Mouse (Mus musculus) spleen, adult 2 months (tissue): ENCODE data around the gene 4930579F01Rik. TPM values are rescaled to one million over a fixed set of nuclear protein-coding genes. Genes with fewer than 3 reads are reported as not detected.

Experiments
- DNase-seq, 2 experiments: peaks; one replicate each; pipeline versions ENCODE4 v3.0.0 to v3.0.0-alpha.2; 2012 to 2021; ENCODE audit warnings: low spot score in 2 of 2, low read depth in 1 of 2
- H3K27ac ChIP-seq: fragments of 200-500 bp; 2 replicates; pipeline ENCODE4 v1.5.1; 2012; ENCODE audit warnings: low read length, inconsistent platforms; ENCODE audit not compliant: insufficient read depth
- H3K27me3 ChIP-seq: fragments of 200-500 bp; 2 replicates; pipeline ENCODE4 v1.6.1; 2012; ENCODE audit warnings: mild to moderate bottlenecking, moderate library complexity, low read length, inconsistent platforms; ENCODE audit not compliant: control insufficient read depth, insufficient read depth
- H3K36me3 ChIP-seq: fragments of 200-500 bp; 2 replicates; pipeline ENCODE4 v1.6.1; 2012; ENCODE audit warnings: mild to moderate bottlenecking, low read length, inconsistent platforms; ENCODE audit not compliant: control insufficient read depth, insufficient read depth
- H3K4me1 ChIP-seq: fragments of 200-500 bp; 2 replicates; pipeline ENCODE4 v1.6.1; 2011; ENCODE audit warnings: inconsistent platforms; ENCODE audit not compliant: control insufficient read depth, insufficient read depth, insufficient read length
- H3K4me3 ChIP-seq: fragments of 200-500 bp; 2 replicates; pipeline ENCODE4 v1.5.1; 2011; ENCODE audit warnings: mild to moderate bottlenecking, inconsistent platforms; ENCODE audit not compliant: insufficient read depth, insufficient read length; ENCODE audit errors: extremely low read depth
- CTCF ChIP-seq: fragments of 200-500 bp; IDR thresholded peaks from 2 replicates; pipeline ENCODE4 v1.5.1; 2011; ENCODE audit warnings: mild to moderate bottlenecking, inconsistent platforms; ENCODE audit not compliant: insufficient read depth, insufficient read length, insufficient replicate concordance; ENCODE audit errors: extremely low read depth
- POLR2A ChIP-seq: fragments of 200-500 bp; IDR thresholded peaks from 2 replicates; pipeline ENCODE4 v1.6.1; 2011; ENCODE audit warnings: low read depth, low read length, inconsistent platforms
- WGBS: fragments of 180-500 bp; shearing (Covaris S2); methylation state at CpG from one replicate; pipeline ENCODE4 v1.1.7; 2018; 5-methylcytosine and 5-hydroxymethylcytosine counted together
- polyA plus RNA-seq: library from polyadenylated mRNA; depleted of rRNA; stranded (reverse); fragments of >200 nt; gene quantifications from 2 replicates; pipeline ENCODE4 v1.2.3, GENCODE M21; 2012

4930579F01Rik gene
- polyA plus RNA-seq, 1 experiment = not detected

GRCm38 (mm10) chr3:138185290-138185689 lies 8.3 kb downstream of the 4930579F01Rik start:
- TF ChIP-seq CTCF (no peak), POLR2A (no peak)
- Histone ChIP-seq H3K4me3 (no peak overlapping the region), H3K27ac (no peak overlapping the region), H3K4me1 (no peaks in the 10 kb centered on the region), H3K27me3 (no peaks in the 10 kb centered on the region; the same call in 1 of the 2 replicates), H3K36me3 (no peaks in the 10 kb centered on the region)
- WGBS = 61% methylated on average over 4 of the region's 4 CpGs
- no peak for DNase-seq

DNA sequence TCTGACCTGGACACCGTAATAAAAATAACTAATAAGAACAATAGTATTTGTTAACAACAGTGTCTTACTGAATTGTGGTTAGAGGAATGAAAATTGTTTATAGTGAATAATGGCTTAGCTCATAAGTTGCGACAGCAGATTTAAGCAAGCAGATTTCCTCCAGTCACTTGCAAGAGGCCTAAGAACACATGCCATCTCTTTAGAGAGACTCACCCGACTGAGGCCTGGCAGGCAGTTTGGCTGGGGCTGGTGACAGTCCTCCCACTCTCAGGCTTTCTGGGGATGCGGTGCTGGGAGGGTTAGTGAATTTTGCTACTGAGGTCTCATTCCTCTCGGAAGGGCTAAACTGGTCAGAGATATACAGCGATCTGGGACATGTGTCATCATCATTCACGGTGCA lies 10.3 kb downstream of the 4930579F01Rik start:
- Histone ChIP-seq H3K27ac (no peak overlapping the region), H3K4me3 (no peak overlapping the region), H3K4me1 (no peaks in the 10 kb centered on the region), H3K27me3 (no peaks in the 10 kb centered on the region; the same call in 1 of the 2 replicates), H3K36me3 (no peaks in the 10 kb centered on the region)
- WGBS = 89% methylated on average over 7 of the region's 7 CpGs
- no peak for TF ChIP-seq POLR2A
- TF ChIP-seq CTCF = no peak
- DNase-seq = no peak

- Histone ChIP-seq H3K4me3 (no peak overlapping the region), H3K36me3 (no peaks in the 10 kb centered on the region), H3K27me3 (no peaks in the 10 kb centered on the region; the same call in 1 of the 2 replicates), H3K4me1 (no peaks in the 10 kb centered on the region), H3K27ac (no peak overlapping the region)
- TF ChIP-seq CTCF (no peak), POLR2A (no peak)
- WGBS = 77% methylated on average over 2 of the region's 2 CpGs
- DNase-seq = no peak
Observed at GRCm38 (mm10) chr3:138182019-138182418, 11.6 kb downstream of the 4930579F01Rik start.

DNA sequence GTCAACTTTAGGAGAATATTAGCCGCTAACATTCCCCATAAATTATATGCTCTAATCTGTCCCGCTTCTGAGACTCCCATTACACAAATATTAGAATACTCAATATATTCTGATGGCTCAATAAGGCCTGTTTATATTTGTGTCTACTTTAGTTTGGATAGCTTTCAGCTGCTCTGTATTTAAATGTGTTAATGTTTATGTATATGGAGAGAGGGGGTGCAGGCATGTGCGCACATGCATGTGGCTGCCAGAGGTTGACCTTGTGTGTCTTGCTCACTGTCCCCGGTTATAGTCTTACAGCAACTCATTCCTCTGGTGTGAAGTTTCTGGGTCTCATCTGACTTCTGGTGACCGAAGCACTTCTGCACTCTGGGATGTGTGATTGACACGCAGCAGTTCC lies 18.1 kb downstream of the 4930579F01Rik start:
- no peak for TF ChIP-seq CTCF
- no peak for TF ChIP-seq POLR2A
- Histone ChIP-seq H3K36me3 (no peaks in the 10 kb centered on the region), H3K27me3 (no peaks in the 10 kb centered on the region; the same call in 1 of the 2 replicates), H3K4me1 (no peaks in the 10 kb centered on the region), H3K27ac (no peak overlapping the region), H3K4me3 (no peak overlapping the region)
- WGBS = 93% methylated on average over 6 of the region's 6 CpGs
- no peak for DNase-seq

GRCm38 (mm10) chr3:138173291-138173690 lies 20.3 kb downstream of the 4930579F01Rik start:
- WGBS = 82% methylated on average over 10 of the region's 10 CpGs
- no peak overlapping the region for H3K27ac ChIP-seq
- H3K4me1 ChIP-seq = no peaks in the 10 kb centered on the region
- no peak overlapping the region for H3K4me3 ChIP-seq
- H3K36me3 ChIP-seq = no peaks in the 10 kb centered on the region
- no peak for TF ChIP-seq CTCF
- no peak for TF ChIP-seq POLR2A
- no peak for DNase-seq
- H3K27me3 ChIP-seq = no peaks in the 10 kb centered on the region; the same call in 1 of the 2 replicates

DNA sequence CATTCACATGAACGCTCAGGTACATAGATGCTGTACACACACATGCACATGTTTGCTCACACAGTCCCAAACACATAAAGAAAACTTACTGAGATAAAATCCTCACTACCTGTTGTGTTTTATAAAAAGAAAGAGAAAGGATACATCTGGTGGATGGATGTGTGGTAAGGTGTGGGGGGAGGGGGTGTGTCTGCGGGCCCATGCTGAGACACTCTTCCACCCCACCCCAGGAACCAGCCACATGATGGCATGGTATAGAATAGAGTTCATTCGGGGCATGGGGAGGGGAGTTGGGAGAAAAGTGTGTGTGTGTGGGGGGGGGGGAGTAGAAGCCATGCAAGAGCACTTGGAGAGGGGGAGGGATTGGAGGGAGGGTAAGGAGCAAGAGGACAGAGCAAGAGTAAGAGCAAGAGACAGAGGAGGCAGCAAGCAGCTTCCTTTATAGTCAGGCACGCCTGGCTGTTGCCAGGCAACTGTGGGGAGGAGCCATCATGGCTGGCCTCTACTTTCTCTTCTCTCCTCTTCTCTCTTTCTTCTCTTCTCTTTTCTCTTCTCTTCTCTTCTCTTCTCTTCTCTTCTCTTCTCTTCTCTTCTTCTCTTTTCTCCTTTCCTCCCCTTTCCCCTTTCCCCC lies 31.0 kb downstream of the 4930579F01Rik start:
- Histone ChIP-seq H3K36me3 (no peaks in the 10 kb centered on the region), H3K27ac (no peak overlapping the region), H3K4me1 (no peaks in the 10 kb centered on the region), H3K4me3 (no peak overlapping the region), H3K27me3 (no peaks in the 10 kb centered on the region)
- WGBS = 58% methylated on average over 4 of the region's 4 CpGs
- TF ChIP-seq POLR2A (no peak), CTCF (no peak)
- DNase-seq = no peak

- TF ChIP-seq POLR2A (no peak), CTCF (no peak)
- DNase-seq = no peak
- H3K4me1 ChIP-seq = no peaks in the 10 kb centered on the region
- H3K36me3 ChIP-seq = peaks cover 2% of the 10 kb centered on the region; the same call in 1 of the 2 replicates
- H3K27me3 ChIP-seq = no peaks in the 10 kb centered on the region
- 83% methylated on average over 10 of the region's 10 CpGs for whole genome bisulfite sequencing
- H3K27ac ChIP-seq = no peak overlapping the region
- no peak overlapping the region for H3K4me3 ChIP-seq
Observed at GRCm38 (mm10) chr3:138161623-138162022, 32.0 kb downstream of the 4930579F01Rik start.
